ENCODE assay signal across 28 mouse cellular contexts in genomic region chr1:23834246-23834645, GRCm38 (mm10).
DNase-seq lines count a peak whose midpoint lies in the region; ATAC-seq and TF ChIP-seq lines count a peak whose summit lies in the region.
"Had no signal": no experiment of that assay in that cellular context is flagged by ENCODE, and none has a peak within 500 bp of the region (broad histone marks: within the 10 kb centered on the region; RNA-seq: fewer than 3 reads in every experiment).

No protein-coding gene starts in this region.

- no peak overlapping the region for H3K4me3 ChIP-seq in forebrain, embryonic 15.5 days
- no peak overlapping the region for H3K4me3 ChIP-seq in forebrain, embryonic 10.5 days
- H3K4me3 ChIP-seq in layer of hippocampus, adult 2 months = no peak overlapping the region
- no peak overlapping the region for H3K4me3 ChIP-seq in forebrain, embryonic 16.5 days (replicated peaks; ENCODE audit: low read length)
- H3K4me3 ChIP-seq: embryonic facial prominence, embryonic 12.5 days; heart, embryonic 10.5 days; heart, embryonic 15.5 days; kidney, embryonic 15.5 days; limb, embryonic 13.5 days; lung, embryonic 15.5 days; midbrain, embryonic 12.5 days; stomach, embryonic 15.5 days had no signal

- 64% methylated on average over 7 of the region's 7 CpGs for WGBS in forebrain, embryonic 15.5 days
- WGBS in forebrain, embryonic 10.5 days = 91% methylated on average over 7 of the region's 7 CpGs
- 62% methylated on average over 7 of the region's 7 CpGs for WGBS in forebrain, embryonic 16.5 days

- no peak overlapping the region for H3K4me2 ChIP-seq in forebrain, embryonic 15.5 days (replicated peaks)
- no peak overlapping the region for H3K4me2 ChIP-seq in forebrain, embryonic 16.5 days (ENCODE audit: low read length)
- H3K4me2 ChIP-seq: embryonic facial prominence, embryonic 12.5 days; heart, embryonic 15.5 days; hindbrain, embryonic 14.5 days; kidney, embryonic 15.5 days; limb, embryonic 13.5 days; liver, embryonic 11.5 days; lung, embryonic 15.5 days; midbrain, embryonic 12.5 days; stomach, embryonic 15.5 days had no signal

- no peak for DNase-seq in forebrain, embryonic 10.5 days (ENCODE audit: extremely low spot score, low spot score)
- no peak for DNase-seq in layer of hippocampus, adult 2 months (ENCODE audit: low spot score in 2 of 2)
- DNase-seq in layer of hippocampus, postnatal 14 days (ENCODE audit: low spot score in 2 of 2) = no peak
- DNase-seq in A20 (ENCODE audit: low read depth, low spot score) = peak; percentile 55
- DNase-seq in embryo, embryonic 11 days = no peak
- no peak for DNase-seq in urinary bladder, adult 18-20 months (ENCODE audit: low spot score in 2 of 2)
- DNase-seq: adrenal gland, adult 2 months; cerebellum, adult 9-10 months; cerebellum, postnatal 36 days; gastrocnemius, postnatal 14 days; heart, postnatal 36 days; kidney, adult 18-20 months; kidney, postnatal 25 days; lung, postnatal 36 days; right cerebral cortex, postnatal 25 days had no signal

- H3K27me3 ChIP-seq in forebrain, embryonic 15.5 days = no peaks in the 10 kb centered on the region
- no peaks in the 10 kb centered on the region for H3K27me3 ChIP-seq in forebrain, embryonic 10.5 days (ENCODE audit: poor library complexity, severe bottlenecking)
- H3K27me3 ChIP-seq in forebrain, embryonic 16.5 days (replicated peaks; ENCODE audit: control insufficient read depth, insufficient read depth, low read length) = no peaks in the 10 kb centered on the region
- H3K27me3 ChIP-seq: embryonic facial prominence, embryonic 12.5 days; heart, embryonic 15.5 days; kidney, embryonic 15.5 days; limb, embryonic 13.5 days; lung, embryonic 15.5 days; midbrain, embryonic 12.5 days; stomach, embryonic 15.5 days had no signal

- no peaks in the 10 kb centered on the region for H3K36me3 ChIP-seq in forebrain, embryonic 15.5 days
- H3K36me3 ChIP-seq in forebrain, embryonic 10.5 days (replicated peaks) = no peaks in the 10 kb centered on the region
- no peaks in the 10 kb centered on the region for H3K36me3 ChIP-seq in forebrain, embryonic 16.5 days (ENCODE audit: control insufficient read depth, insufficient read depth)
- H3K36me3 ChIP-seq: embryonic facial prominence, embryonic 12.5 days; heart, embryonic 10.5 days; heart, embryonic 15.5 days; kidney, embryonic 15.5 days; limb, embryonic 13.5 days; lung, embryonic 15.5 days; midbrain, embryonic 12.5 days; stomach, embryonic 15.5 days had no signal

- H3K9me3 ChIP-seq in forebrain, embryonic 15.5 days = no peaks in the 10 kb centered on the region
- no peaks in the 10 kb centered on the region for H3K9me3 ChIP-seq in forebrain, embryonic 10.5 days
- H3K9me3 ChIP-seq in forebrain, embryonic 16.5 days (ENCODE audit: control insufficient read depth, low read length) = no peaks in the 10 kb centered on the region
- H3K9me3 ChIP-seq: embryonic facial prominence, embryonic 12.5 days; heart, embryonic 10.5 days; heart, embryonic 15.5 days; kidney, embryonic 15.5 days; limb, embryonic 13.5 days; lung, embryonic 15.5 days; midbrain, embryonic 12.5 days; stomach, embryonic 15.5 days had no signal

- H3K4me1 ChIP-seq in forebrain, embryonic 15.5 days = peaks cover 13% of the 10 kb centered on the region
- peaks cover 6% of the 10 kb centered on the region; the same call in 1 of the 2 replicates for H3K4me1 ChIP-seq in forebrain, embryonic 10.5 days
- H3K4me1 ChIP-seq in forebrain, embryonic 16.5 days (replicated peaks; ENCODE audit: control insufficient read depth, insufficient read depth, low read length) = peaks cover 12% of the 10 kb centered on the region
- H3K4me1 ChIP-seq: embryonic facial prominence, embryonic 12.5 days; heart, embryonic 10.5 days; heart, embryonic 15.5 days; kidney, embryonic 15.5 days; limb, embryonic 13.5 days; lung, embryonic 15.5 days; stomach, embryonic 15.5 days had no signal

- no peak overlapping the region for H3K9ac ChIP-seq in forebrain, embryonic 15.5 days (replicated peaks)
- no peak overlapping the region for H3K9ac ChIP-seq in forebrain, embryonic 16.5 days (replicated peaks; ENCODE audit: low read depth, low read length)
- H3K9ac ChIP-seq: embryonic facial prominence, embryonic 12.5 days; heart, embryonic 15.5 days; hindbrain, embryonic 14.5 days; kidney, embryonic 15.5 days; limb, embryonic 13.5 days; lung, embryonic 15.5 days; midbrain, embryonic 12.5 days; stomach, embryonic 15.5 days had no signal

- no peak for TF ChIP-seq CTCF in layer of hippocampus, adult 2 months (conservative IDR thresholded peaks at IDR 0.05)

- ATAC-seq in forebrain, embryonic 15.5 days (replicated peaks) = no peak
- no peak for ATAC-seq in forebrain, embryonic 16.5 days
- ATAC-seq: activated CD4-positive, CD25-positive, alpha-beta regulatory T cell, adult 4 months had no signal

- H3K27ac ChIP-seq in forebrain, embryonic 15.5 days (replicated peaks) = peak overlapping the region; percentile 71
- H3K27ac ChIP-seq in forebrain, embryonic 10.5 days = no peak overlapping the region
- H3K27ac ChIP-seq in layer of hippocampus, adult 2 months = peak overlapping the region; percentile 56; the same call in 1 of the 2 replicates
- H3K27ac ChIP-seq in forebrain, embryonic 16.5 days (ENCODE audit: low read length) = peak overlapping the region; percentile 69
- H3K27ac ChIP-seq: embryonic facial prominence, embryonic 12.5 days; heart, embryonic 10.5 days; heart, embryonic 15.5 days; hindbrain, embryonic 14.5 days; kidney, embryonic 15.5 days; limb, embryonic 13.5 days; lung, embryonic 15.5 days; midbrain, embryonic 12.5 days; stomach, embryonic 15.5 days had no signal
